Mouse (Mus musculus) G1E (cell line): ENCODE results near the gene Zc3hav1. TPM values are rescaled to one million over a fixed set of nuclear protein-coding genes. Genes with fewer than 3 reads are reported as not detected.
"Not testable (repeated sequence)": the region's sequence is repeated elsewhere in the genome, so short reads cannot be mapped to it uniquely, and the experiment has no call there.

ENCODE experiments used
- ATAC-seq: 2 replicates; pipeline ENCODE4 v1.8.0; 2016; ENCODE audit warnings: mild to moderate bottlenecking; ENCODE audit not compliant: insufficient number of reproducible peaks, poor library complexity, low FRiP score, severe bottlenecking; ENCODE audit errors: extremely low read depth
- DNase-seq: peaks from one replicate; pipeline ENCODE4 v3.0.0; 2012; ENCODE audit warnings: low spot score
- H3K27me3 ChIP-seq: 2 replicates; pipeline ENCODE4 v1.6.1; 2012; ENCODE audit warnings: mild to moderate bottlenecking, low read length, inconsistent platforms; ENCODE audit not compliant: insufficient read depth
- H3K36me3 ChIP-seq: replicated peaks from 2 replicates; pipeline ENCODE3; 2012; ENCODE audit warnings: mild to moderate bottlenecking, inconsistent platforms
- H3K4me1 ChIP-seq: 2 replicates; pipeline ENCODE4 v1.6.1; 2012; ENCODE audit warnings: low read depth, low read length, inconsistent platforms, mixed read lengths; ENCODE audit not compliant: insufficient read depth
- H3K4me3 ChIP-seq: 2 replicates; pipeline ENCODE4 v1.5.1; 2012; ENCODE audit warnings: low read depth, mild to moderate bottlenecking, inconsistent platforms, low read length, moderate library complexity, mixed read lengths
- H3K9me3 ChIP-seq: replicated peaks from 2 replicates; pipeline ENCODE4 v1.6.1; 2012; ENCODE audit warnings: inconsistent platforms
- CTCF ChIP-seq: IDR thresholded peaks from 2 replicates; pipeline ENCODE4 v1.5.1; 2012; ENCODE audit warnings: low read depth, low read length, inconsistent platforms, mixed read lengths
- GATA1 ChIP-seq: IDR thresholded peaks from 2 replicates; pipeline ENCODE4 v1.6.1; 2012; ENCODE audit warnings: borderline replicate concordance, low read length, inconsistent platforms, mixed read lengths
- GATA2 ChIP-seq: IDR thresholded peaks from 2 replicates; pipeline ENCODE4 v1.6.1; 2012; ENCODE audit warnings: low read depth, low read length, inconsistent platforms, borderline replicate concordance
- POLR2AphosphoS5 ChIP-seq: IDR thresholded peaks from 2 replicates; pipeline ENCODE4 v1.6.1; 2012; ENCODE audit warnings: low read depth, low read length, inconsistent platforms; ENCODE audit not compliant: insufficient replicate concordance
- TAL1 ChIP-seq: conservative IDR thresholded peaks from 2 replicates; pipeline ENCODE4 v1.6.1; 2012; ENCODE audit warnings: low read depth, low read length, inconsistent platforms, mixed read lengths
- polyA plus RNA-seq: library from polyadenylated mRNA; stranded (reverse); fragments of >175 nt; gene quantifications from 2 replicates; pipeline ENCODE4 v1.2.3, GENCODE M21; 2012
- total RNA-seq, 2 experiments: library from RNA; stranded (forward) in 1 of 2; stranded (reverse) in 1 of 2; fragments of 200-1000 nt in 1 of 2; fragments of >200 nt in 1 of 2; fragmentation: Nextera tagmentation in 1 of 2; gene quantifications; 2 replicates each; pipeline ENCODE4 v1.2.3; 2014 to 2017

Gene Zc3hav1
- total and polyA plus RNA-seq, 3 experiments = 45.8 to 217 (median 112) TPM

DNA sequence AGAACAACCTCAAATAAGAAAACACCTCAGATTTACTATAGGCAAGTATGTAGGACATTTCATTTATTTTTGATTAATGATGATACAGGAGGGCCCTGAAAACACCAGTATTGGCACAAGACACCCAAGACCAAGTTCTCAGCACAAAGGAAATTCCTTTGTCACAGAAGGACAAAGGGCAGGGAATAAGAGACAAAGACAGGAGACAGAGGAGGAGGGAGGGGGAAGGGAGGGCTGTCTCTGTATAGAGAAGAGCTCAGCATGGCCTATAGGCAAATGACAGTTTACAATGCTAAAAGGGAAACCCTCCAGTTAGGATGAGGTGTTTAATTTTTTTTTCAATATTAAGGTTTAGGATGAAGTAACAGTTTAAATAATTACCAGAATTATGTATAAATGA is 9.7 kb upstream of the Zc3hav1 start:
- Histone ChIP-seq H3K4me3 (no peak overlapping the region), H3K27me3 (peaks cover 6% of the 10 kb centered on the region; the same call in 1 of the 2 replicates), H3K4me1 (peaks cover 26% of the 10 kb centered on the region), H3K9me3 (peaks cover 6% of the 10 kb centered on the region), H3K36me3 (no peaks in the 10 kb centered on the region)
- no peak for DNase-seq
- ATAC-seq = no peak
- no peak for TF ChIP-seq CTCF
- TF ChIP-seq GATA2 = no peak
- TF ChIP-seq GATA1 = no peak
- TF ChIP-seq POLR2AphosphoS5 = no peak
- no peak for TF ChIP-seq TAL1

DNA sequence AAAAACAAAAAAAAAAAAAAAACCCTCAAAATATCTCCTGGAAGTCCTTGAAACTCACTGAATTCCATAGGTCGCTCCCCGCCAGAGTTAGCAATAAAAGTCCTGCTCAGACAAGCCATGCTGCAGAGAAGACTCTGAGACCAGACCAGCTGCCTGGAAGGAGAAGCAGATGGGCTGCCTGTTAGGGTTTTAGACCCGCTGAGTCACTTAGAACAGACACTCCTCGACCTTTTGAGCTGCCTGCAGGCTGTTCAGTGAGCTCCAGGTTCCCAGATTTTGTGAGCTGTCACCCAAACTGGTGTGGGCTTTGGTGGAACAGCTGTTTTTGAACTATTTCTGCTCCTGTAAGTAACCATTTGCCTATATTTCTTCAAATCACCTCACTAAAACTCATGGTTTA is 9.0 kb upstream of the Zc3hav1 start:
- TF ChIP-seq GATA2 = no peak
- no peak for TF ChIP-seq TAL1
- no peak for TF ChIP-seq POLR2AphosphoS5
- TF ChIP-seq GATA1 = no peak
- TF ChIP-seq CTCF = no peak
- Histone ChIP-seq H3K27me3 (peaks cover 4% of the 10 kb centered on the region; the same call in 1 of the 2 replicates), H3K9me3 (peaks cover 6% of the 10 kb centered on the region), H3K4me1 (peaks cover 30% of the 10 kb centered on the region), H3K36me3 (no peaks in the 10 kb centered on the region), H3K4me3 (no peak overlapping the region)
- ATAC-seq (no peak), DNase-seq (no peak)

DNA sequence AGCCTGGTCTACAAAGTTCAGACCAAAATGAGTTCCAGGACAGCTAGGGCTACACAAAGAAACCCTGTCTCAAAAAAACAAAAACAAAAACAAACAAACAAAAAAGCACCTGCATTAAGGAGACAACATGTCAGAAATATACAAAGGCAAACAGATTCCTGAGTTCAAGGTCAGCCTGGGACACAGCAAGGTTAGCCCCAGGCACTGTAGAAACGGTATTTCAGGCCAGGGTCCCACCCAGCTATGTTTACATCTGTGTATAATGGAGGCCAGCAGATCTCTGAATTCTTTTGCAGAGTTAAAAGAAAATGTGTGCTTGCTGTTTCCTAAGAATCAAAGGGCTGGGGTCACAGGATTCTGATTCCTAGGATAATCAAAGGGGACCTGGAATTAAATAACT is 7.5 kb upstream of the Zc3hav1 start:
- Histone ChIP-seq H3K27me3 (no peaks in the 10 kb centered on the region), H3K36me3 (no peaks in the 10 kb centered on the region), H3K9me3 (peaks cover 6% of the 10 kb centered on the region), H3K4me1 (peaks cover 41% of the 10 kb centered on the region), H3K4me3 (no peak overlapping the region)
- ATAC-seq = no peak
- TF ChIP-seq CTCF (no peak), GATA2 (no peak), TAL1 (no peak)
- no peak for DNase-seq

DNA sequence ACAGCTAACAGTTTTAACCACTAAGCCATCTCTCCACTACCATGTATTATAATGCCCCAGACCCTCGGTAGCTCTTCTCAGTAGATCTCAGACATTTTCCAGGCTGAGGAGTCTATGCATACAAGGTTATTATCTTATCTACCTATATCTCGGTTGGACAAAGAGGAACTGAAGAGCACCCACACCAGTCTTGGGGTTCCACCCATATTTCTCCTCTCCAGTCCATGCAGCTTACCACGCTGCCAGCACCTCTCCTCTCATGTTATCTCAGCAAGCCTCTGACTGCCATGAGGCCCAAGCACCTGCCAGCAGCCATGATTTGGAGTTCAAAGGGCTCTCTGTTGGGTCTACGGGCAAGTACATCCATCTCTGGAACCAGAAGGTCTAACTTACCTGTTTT is 6.7 kb upstream of the Zc3hav1 start:
- no peak overlapping the region; the same call in 1 of the 2 replicates for H3K4me3 ChIP-seq
- peaks cover 4% of the 10 kb centered on the region for H3K9me3 ChIP-seq
- H3K27me3 ChIP-seq = no peaks in the 10 kb centered on the region
- DNase-seq (no peak), ATAC-seq (0 out of 2 replicates have a peak, but pooled peaks have one; percentile 25)
- TF ChIP-seq GATA2 = no peak
- no peak for TF ChIP-seq CTCF
- TF ChIP-seq GATA1 = no peak
- TF ChIP-seq POLR2AphosphoS5 = no peak
- TF ChIP-seq TAL1 = no peak
- H3K4me1 ChIP-seq = peaks cover 48% of the 10 kb centered on the region
- H3K36me3 ChIP-seq = no peaks in the 10 kb centered on the region

DNA sequence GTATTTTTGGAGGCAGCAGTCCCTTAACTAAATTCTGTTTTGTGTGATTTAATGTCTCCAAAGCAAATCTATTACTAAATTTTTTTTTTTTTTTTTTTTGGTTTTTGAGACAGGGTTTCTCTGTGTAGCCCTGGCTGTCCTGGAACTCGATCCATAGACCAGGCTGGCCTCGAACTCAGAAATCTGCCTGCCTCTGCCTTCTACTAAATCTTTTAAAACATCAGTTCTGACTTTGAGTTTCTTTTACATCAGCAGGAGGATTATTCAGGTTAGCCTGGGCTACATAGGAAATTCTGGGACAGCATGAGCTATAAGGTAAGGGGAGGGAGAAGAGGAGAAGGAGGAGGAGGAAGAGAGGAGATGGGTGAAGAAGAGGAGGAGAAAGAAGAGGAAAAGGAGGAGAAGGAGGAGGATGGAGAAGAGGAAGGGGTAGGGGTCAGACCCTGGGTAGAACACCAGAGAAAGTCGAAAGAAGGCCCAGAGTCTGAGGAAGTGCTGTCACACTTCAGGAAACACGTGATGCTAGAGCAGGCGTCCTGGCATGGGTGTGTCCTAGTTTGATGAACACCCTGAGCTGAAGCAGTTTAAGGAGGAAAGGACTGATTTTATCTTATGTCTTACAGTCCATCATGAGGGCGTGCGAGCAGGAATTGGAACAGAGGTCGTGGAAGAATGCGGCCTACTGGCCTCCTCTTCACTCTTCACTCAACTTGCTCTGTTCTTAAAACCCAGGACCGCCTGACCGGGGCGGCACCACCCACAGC is 5.5 kb upstream of the Zc3hav1 start:
- H3K27me3 ChIP-seq = no peaks in the 10 kb centered on the region
- DNase-seq = peak; percentile 46
- H3K4me1 ChIP-seq = peaks cover 59% of the 10 kb centered on the region
- TF ChIP-seq CTCF = no peak
- H3K4me3 ChIP-seq = peak overlapping the region; percentile 33; the same call in 1 of the 2 replicates
- no peaks in the 10 kb centered on the region for H3K9me3 ChIP-seq
- ATAC-seq = peak; percentile 75
- no peaks in the 10 kb centered on the region for H3K36me3 ChIP-seq

DNA sequence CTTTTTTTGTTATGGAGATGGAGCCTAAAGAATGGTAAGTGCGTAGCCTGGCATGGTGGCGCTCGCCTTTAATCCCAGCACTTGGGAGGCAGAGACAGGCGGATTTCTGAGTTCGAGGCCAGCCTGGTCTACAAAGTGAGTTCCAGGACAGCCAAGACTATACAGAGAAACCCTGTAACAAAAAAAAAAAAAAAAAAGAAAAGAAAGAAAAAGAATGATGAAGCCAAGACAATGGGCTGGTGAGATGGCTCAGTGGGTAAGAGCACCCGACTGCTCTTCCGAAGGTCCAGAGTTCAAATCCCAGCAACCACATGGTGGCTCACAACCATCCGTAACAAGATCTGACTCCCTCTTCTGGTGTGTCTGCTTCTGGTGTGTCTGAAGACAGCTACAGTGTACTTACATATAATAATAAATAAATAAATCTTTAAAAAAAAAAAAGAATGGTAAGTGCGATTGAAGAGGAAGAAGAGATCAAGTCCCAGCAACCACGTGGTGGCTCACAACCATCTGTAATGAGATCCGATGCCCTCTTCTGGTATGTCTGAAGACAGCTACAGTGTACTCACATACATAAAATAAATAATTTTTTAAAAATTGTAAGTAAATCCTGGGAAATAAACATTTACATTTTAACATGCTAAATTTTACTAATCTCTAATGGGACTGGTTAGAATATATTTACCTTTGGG is 4.8 kb upstream of the Zc3hav1 start:
- H3K9me3 ChIP-seq, ATAC-seq, H3K36me3 ChIP-seq, DNase-seq, H3K4me3 ChIP-seq, H3K27me3 ChIP-seq: not testable (repeated sequence)
- H3K4me1 ChIP-seq = peaks cover 60% of the 10 kb centered on the region
